Mouse (Mus musculus): ENCODE data around the gene Kpna4.

Kpna4 gene

GRCm38 (mm10) chr3:69126509-69127345, at the start of gene Kpna4:
Kpna4 (minus strand) TSS chr3:69127113.
- peak; percentile 95 for DNase-seq (ENCODE audit: low spot score in 2 of 2)

- DNase-seq (ENCODE audit: low spot score in 2 of 2), result no peak
Measured at GRCm38 (mm10) chr3:69175229-69175628, 48.3 kb upstream of the Kpna4 start.

GRCm38 (mm10) chr3:69171123-69171522, 44.2 kb upstream of the Kpna4 start:
- peak; percentile 48 to 59 for DNase-seq (ENCODE audit: low spot score in 2 of 2)

GRCm38 (mm10) chr3:69169796-69170195, 42.9 kb upstream of the Kpna4 start:
- DNase-seq (ENCODE audit: low spot score in 2 of 2), result no peak

- DNase-seq (ENCODE audit: low spot score in 2 of 2), result no peak
Measured at GRCm38 (mm10) chr3:69168724-69169123, 41.8 kb upstream of the Kpna4 start.

- DNase-seq (ENCODE audit: low spot score in 2 of 2), result no peak
Measured at GRCm38 (mm10) chr3:69163057-69163456, 36.1 kb upstream of the Kpna4 start.

- DNase-seq (ENCODE audit: low spot score in 2 of 2), result no peak
Measured at GRCm38 (mm10) chr3:69160429-69160828, 33.5 kb upstream of the Kpna4 start.

- peak; percentile 18 to 25 for DNase-seq (ENCODE audit: low spot score in 2 of 2)
Measured at GRCm38 (mm10) chr3:69159501-69159900, 32.6 kb upstream of the Kpna4 start.

GRCm38 (mm10) chr3:69157886-69158285, 31.0 kb upstream of the Kpna4 start:
- DNase-seq (ENCODE audit: low spot score in 2 of 2), result no peak

- DNase-seq (ENCODE audit: low spot score in 2 of 2), result peak; percentile 87
Measured at GRCm38 (mm10) chr3:69156484-69156883, 29.6 kb upstream of the Kpna4 start.

- DNase-seq (ENCODE audit: low spot score in 2 of 2), result peak; percentile 7 to 44
Measured at GRCm38 (mm10) chr3:69154691-69155090, 27.8 kb upstream of the Kpna4 start.

GRCm38 (mm10) chr3:69150921-69151320, 24.0 kb upstream of the Kpna4 start:
- DNase-seq (ENCODE audit: low spot score in 2 of 2), result no peak

- DNase-seq (ENCODE audit: low spot score in 2 of 2), result peak in 1 of 2 experiments; percentile 9
Measured at GRCm38 (mm10) chr3:69142372-69142994, 15.6 kb upstream of the Kpna4 start.

- DNase-seq (ENCODE audit: low spot score in 2 of 2), result no peak
Measured at GRCm38 (mm10) chr3:69140851-69141250, 13.9 kb upstream of the Kpna4 start.

GRCm38 (mm10) chr3:69136059-69136458, 9.1 kb upstream of the Kpna4 start:
- no peak for DNase-seq (ENCODE audit: low spot score in 2 of 2)

- DNase-seq (ENCODE audit: low spot score in 2 of 2), result no peak
Measured at GRCm38 (mm10) chr3:69130973-69131372, 4.1 kb upstream of the Kpna4 start.

- DNase-seq (ENCODE audit: low spot score in 2 of 2), result peak in 1 of 2 experiments; percentile 27
Measured at GRCm38 (mm10) chr3:69127693-69128092, 780 bp upstream of the Kpna4 start.

GRCm38 (mm10) chr3:69127346-69127678, 399 bp upstream of the Kpna4 start:
- no peak for DNase-seq (ENCODE audit: low spot score in 2 of 2)

- peak; percentile 15 to 25 for DNase-seq (ENCODE audit: low spot score in 2 of 2)
Measured at GRCm38 (mm10) chr3:69125891-69126508, 913 bp downstream of the Kpna4 start.

GRCm38 (mm10) chr3:69125461-69125860, 1.5 kb downstream of the Kpna4 start:
- DNase-seq (ENCODE audit: low spot score in 2 of 2), result no peak

GRCm38 (mm10) chr3:69118827-69119226, 8.1 kb downstream of the Kpna4 start:
- DNase-seq (ENCODE audit: low spot score in 2 of 2), result no peak

- DNase-seq (ENCODE audit: low spot score in 2 of 2), result no peak
Measured at GRCm38 (mm10) chr3:69114760-69115159, 12.2 kb downstream of the Kpna4 start.

- DNase-seq (ENCODE audit: low spot score in 2 of 2), result no peak
Measured at GRCm38 (mm10) chr3:69113956-69114355, 13.0 kb downstream of the Kpna4 start.
